Mouse (Mus musculus) gastrocnemius, postnatal 14 days (tissue): ENCODE data around the gene Zbtb9. TPM values are rescaled to one million over a fixed set of nuclear protein-coding genes. Genes with fewer than 3 reads are reported as not detected.
A peak's percentile ranks its signal among the peaks of the same experiment; 100 is the strongest.
"Not testable (repeated sequence)": the region's sequence is repeated elsewhere in the genome, so short reads cannot be mapped to it uniquely, and the experiment has no call there.

Experiments used
- DNase-seq: peaks from one replicate; pipeline ENCODE4 v3.0.0; 2021; ENCODE audit warnings: mixed read lengths
- intact Hi-C: fragments of 180-260 bp; cut with DNase I; formaldehyde crosslinking; loops from one replicate; pipeline ENCODE4 v1.15.1; 2025; ENCODE audit warnings: low total_unique reads
- total RNA-seq, 2 experiments: library from RNA; stranded (reverse); gene quantifications; 2 replicates each; pipeline ENCODE4 v1.2.3; 2021

The Zbtb9 gene
- total RNA-seq, 2 experiments from 2014 or later, result 1.6 to 2.6 TPM

- no peak for DNase-seq
- intact Hi-C loops, result no loop called here
Measured at GRCm38 (mm10) chr17:26967477-26967876, 5.5 kb upstream of the Zbtb9 start.

- no peak for DNase-seq
- intact Hi-C loops, result no loop called here
Measured at GRCm38 (mm10) chr17:26968200-26968611, 4.8 kb upstream of the Zbtb9 start.

- intact Hi-C loops, result no loop called here
- no peak for DNase-seq
Measured at GRCm38 (mm10) chr17:26969257-26969656, 3.7 kb upstream of the Zbtb9 start.

DNA sequence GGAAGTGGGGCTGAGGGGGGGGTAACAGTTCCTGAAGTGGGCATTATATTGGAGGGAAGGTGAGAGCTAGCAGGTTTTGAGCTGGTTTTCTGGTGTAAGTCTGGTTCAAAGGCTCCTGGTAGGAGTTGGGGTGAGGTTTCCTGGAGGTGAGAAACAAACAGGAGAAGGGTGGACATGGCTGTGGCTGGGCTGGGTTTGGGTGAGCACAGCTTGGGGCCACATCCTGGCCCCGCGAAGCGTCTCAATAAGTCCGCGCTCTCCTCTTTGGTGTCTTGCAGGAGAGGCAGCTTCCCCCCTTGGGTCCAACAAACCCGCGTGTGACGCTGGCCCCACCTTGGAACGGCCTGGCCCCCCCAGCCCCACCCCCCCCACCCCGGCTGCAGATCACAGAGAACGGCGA, 2.7 kb upstream of the Zbtb9 start:
- intact Hi-C loops, result no loop called here
- DNase-seq, result no peak

- DNase-seq, result no peak
- intact Hi-C loops, result no loop called here
Measured at GRCm38 (mm10) chr17:26971247-26971905, 1.6 kb upstream of the Zbtb9 start.

DNA sequence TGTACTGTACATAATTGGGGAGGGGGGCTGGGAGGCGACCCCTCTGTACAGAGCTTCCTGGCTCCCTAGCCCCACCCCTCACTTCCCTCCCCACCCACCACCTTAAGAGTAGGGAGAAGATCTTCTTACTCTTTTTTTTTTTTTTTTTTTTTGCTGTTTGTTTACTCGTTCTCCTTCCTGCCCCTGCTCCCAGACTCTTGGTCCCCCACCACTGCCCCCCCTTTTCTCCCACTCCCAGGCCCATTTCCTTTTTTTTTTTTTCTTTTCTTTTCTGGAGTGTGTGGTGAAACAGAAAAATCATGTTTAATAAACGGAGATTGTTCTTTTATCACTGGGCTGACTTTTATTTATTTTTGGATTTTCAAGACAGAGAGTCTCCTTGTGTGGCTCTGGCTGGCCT, 860 bp upstream of the Zbtb9 start:
- no peak for DNase-seq
- intact Hi-C loops, result no loop called here

- intact Hi-C loops, result no loop called here
- no peak for DNase-seq
Measured at GRCm38 (mm10) chr17:26974547-26974946, 1.6 kb downstream of the Zbtb9 start.

- no peak for DNase-seq
- intact Hi-C loops, result no loop called here
Measured at GRCm38 (mm10) chr17:26975415-26975814, 2.4 kb downstream of the Zbtb9 start.

GRCm38 (mm10) chr17:26977354-26977753, 4.4 kb downstream of the Zbtb9 start:
- DNase-seq, result not testable (repeated sequence)

GRCm38 (mm10) chr17:26979426-26979825, 6.5 kb downstream of the Zbtb9 start:
- no peak for DNase-seq
- intact Hi-C loops, result no loop called here

More at GRCm38 (mm10) chr17:26977354-26977753, 4.4 kb downstream of the Zbtb9 start:
- intact Hi-C loops, result not testable (repeated sequence)

- intact Hi-C loops, result no loop called here
- DNase-seq, result no peak
Measured at GRCm38 (mm10) chr17:26981050-26981449, 8.1 kb downstream of the Zbtb9 start.

DNA sequence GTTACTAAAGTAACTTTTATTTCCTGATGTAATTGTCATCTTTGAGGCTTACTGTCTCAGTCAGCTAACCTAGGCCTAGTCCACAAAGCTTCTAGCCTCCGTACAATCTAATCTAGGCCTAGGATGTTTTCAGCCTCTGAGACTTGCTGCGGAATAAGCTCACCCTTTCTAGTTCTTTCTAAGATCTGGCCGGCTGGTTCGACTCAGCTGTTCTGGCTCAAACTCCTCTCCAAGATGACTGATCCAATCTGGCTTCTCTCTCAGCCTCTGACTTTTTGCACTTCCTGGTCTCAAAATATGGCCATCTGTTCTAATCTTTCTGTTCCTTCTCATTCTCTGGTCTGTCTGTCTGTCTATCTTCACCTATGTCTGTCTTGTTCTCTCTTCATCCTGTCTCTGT, 10.4 kb downstream of the Zbtb9 start:
- intact Hi-C loops, result no loop called here
- no peak for DNase-seq

GRCm38 (mm10) chr17:26985503-26986179, 12.7 kb downstream of the Zbtb9 start:
- no peak for DNase-seq
- intact Hi-C loops, result no loop called here

- intact Hi-C loops, result no loop called here
- no peak for DNase-seq
Measured at GRCm38 (mm10) chr17:26990521-26990920, 17.6 kb downstream of the Zbtb9 start.

GRCm38 (mm10) chr17:26994410-26994809, 21.4 kb downstream of the Zbtb9 start:
- peak; percentile 78 for DNase-seq
- intact Hi-C loops, result no loop called here

DNA sequence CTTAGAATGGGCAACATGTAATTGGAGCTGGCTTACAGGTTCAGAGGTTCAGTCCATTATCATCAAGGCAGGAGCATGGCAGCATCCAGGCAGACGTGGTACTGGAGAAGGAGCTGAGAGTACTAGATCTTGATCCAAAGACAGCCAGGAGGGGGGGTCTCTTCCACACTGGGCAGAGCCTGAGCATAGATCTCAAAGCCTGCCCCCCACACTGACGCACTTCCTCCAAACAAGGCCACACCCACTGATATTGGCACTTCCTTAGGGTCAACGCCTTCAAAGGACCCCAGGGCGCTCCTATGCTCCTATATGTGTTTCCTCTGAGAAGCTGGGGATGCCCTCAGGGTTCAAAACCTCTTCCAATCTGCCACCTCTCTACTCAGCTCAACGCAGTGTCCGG, 22.0 kb downstream of the Zbtb9 start:
- no peak for DNase-seq
- intact Hi-C loops, result no loop called here

GRCm38 (mm10) chr17:26995562-26995961, 22.6 kb downstream of the Zbtb9 start:
- intact Hi-C loops, result no loop called here
- no peak for DNase-seq

GRCm38 (mm10) chr17:26997661-26998060, 24.7 kb downstream of the Zbtb9 start:
- no peak for DNase-seq
- intact Hi-C loops, result no loop called here

- intact Hi-C loops, result no loop called here
Measured at GRCm38 (mm10) chr17:26998283-26998682, 25.3 kb downstream of the Zbtb9 start.

DNA sequence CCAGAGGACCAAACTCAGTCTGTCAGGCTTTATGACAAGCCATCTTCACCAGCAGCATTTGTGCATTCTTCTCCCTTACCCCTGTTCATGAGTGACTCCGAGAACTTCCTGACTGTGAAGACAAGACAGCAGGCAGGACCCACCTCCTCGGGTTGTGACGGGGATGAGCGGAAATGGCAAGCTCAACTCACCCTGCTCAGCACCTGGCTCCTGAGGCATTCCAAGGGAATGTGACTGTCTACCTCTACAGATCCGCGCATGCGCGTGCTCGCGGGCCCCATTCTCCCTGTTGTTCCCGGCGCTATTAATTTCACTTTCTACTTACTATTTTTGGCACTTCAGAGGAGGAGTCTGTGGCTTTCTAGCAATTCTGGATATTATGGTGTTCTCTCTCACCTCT, 27.0 kb downstream of the Zbtb9 start:
- intact Hi-C loops, result no loop called here
- DNase-seq, result no peak

More at GRCm38 (mm10) chr17:26998283-26998682, 25.3 kb downstream of the Zbtb9 start:
- DNase-seq, result no peak

DNA sequence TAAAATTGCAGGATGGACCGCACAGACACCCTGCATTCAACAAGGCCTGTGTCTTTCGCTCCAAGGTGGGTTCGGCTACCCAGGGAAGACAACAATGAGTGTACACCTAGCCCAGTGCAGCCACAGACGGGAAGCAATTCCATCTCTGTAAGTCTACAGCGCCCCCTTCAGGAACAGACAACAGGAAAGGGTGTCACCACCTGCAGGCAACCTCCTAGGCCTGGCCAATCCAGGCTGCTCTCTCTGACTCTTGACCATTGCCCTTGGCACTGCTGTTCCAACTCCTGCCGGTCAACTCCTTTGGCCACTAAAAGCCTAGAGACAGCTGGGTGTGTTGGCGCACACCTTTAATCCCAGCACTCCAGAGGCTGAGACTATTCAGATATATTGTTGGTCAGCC, 28.2 kb downstream of the Zbtb9 start:
- DNase-seq, result no peak
- intact Hi-C loops, result no loop called here
